Comparison of ENCODE assay signal across 8 mouse cellular contexts in the genomic region with DNA sequence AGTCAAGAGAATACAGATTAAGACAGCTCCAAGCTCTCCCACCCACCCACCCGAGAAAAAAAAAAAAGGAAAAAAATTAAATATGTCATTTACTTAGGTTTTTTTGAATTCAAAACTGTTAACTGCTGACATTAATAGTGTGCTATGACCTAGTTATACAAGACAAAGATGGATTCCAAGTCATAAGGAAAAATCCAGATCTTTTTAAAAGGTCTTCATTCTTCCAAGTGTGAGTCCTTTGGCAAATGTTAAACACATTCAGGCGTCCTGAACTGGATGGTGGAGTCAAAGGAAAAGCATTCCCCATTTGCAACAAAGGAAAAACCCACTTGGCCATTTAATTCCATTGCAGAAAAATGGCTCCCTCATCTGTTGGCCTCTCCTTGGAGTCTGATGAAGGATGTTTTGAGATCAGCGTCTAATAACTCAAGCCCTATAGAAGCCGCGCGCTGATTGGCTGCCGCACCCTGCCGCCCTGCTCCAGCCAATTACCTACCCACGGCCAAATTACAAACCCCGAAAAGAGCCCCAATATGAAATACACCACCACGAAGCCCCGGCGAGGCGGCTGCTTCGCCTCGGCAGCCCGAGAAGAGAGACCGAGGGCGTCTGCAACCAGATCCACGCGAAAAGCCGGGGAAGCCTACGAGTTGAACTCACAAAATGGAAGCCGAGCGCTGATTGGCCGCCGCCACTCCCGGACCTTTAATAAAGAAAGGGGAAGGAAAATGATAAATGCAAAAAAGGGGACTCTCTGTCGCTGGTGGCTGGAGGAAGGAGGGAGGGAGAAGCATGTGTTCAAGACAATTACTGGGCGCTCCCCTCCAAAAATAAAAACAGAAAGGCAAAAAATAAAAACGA. TPM values are rescaled to one million over a fixed set of nuclear protein-coding genes. Genes with fewer than 3 reads are reported as not detected.
DNase-seq lines count a peak whose midpoint lies in the region; ATAC-seq lines count a peak whose summit lies in the region.

No protein-coding gene starts in this region.

- WGBS in intestine, embryonic 14.5 days: under 1% methylated on average over 31 of the region's 31 CpGs

- H3K4me2 ChIP-seq in intestine, embryonic 14.5 days (ENCODE audit: low read length): peak overlapping the region; percentile 100

- peaks cover 39% of the 10 kb centered on the region for H3K4me1 ChIP-seq in intestine, embryonic 14.5 days (replicated peaks; ENCODE audit: control insufficient read depth, insufficient read depth, low read length)

- H3K9me3 ChIP-seq in intestine, embryonic 14.5 days (ENCODE audit: control insufficient read depth, low read length): no peaks in the 10 kb centered on the region

- intact Hi-C loops in left cerebral cortex, postnatal 10 days (cut with DNase I): no loop called here

- H3K9ac ChIP-seq in intestine, embryonic 14.5 days (ENCODE audit: low read length): peak overlapping the region; percentile 99

- H3K27me3 ChIP-seq in intestine, embryonic 14.5 days (replicated peaks; ENCODE audit: control insufficient read depth, insufficient read depth, low read length): no peaks in the 10 kb centered on the region

- H3K27ac ChIP-seq in intestine, embryonic 14.5 days (ENCODE audit: low read depth): peak overlapping the region; percentile 100

- peak overlapping the region; percentile 89 for H3K4me3 ChIP-seq in intestine, embryonic 14.5 days (ENCODE audit: low read depth, low read length)

- peak; percentile 91 for DNase-seq in adrenal gland, adult 8-10 months
- peak; percentile 95 for DNase-seq in embryo, embryonic 11 days
- DNase-seq in gastrocnemius, postnatal 25 days: peak; percentile 89
- peak; percentile 97 for DNase-seq in intestine, embryonic 14.5 days (ENCODE audit: low spot score)
- peak; percentile 92 for DNase-seq in left cerebral cortex, postnatal 10 days (ENCODE audit: extremely low spot score in 1 of 2, low spot score in 2 of 2)
- DNase-seq in right cerebral cortex, postnatal 10 days (ENCODE audit: low spot score in 2 of 2): peak; percentile 93 to 97
- peak; percentile 90 to 92 for DNase-seq in urinary bladder, postnatal 36 days (ENCODE audit: low spot score in 2 of 2)

- peaks cover 5% of the 10 kb centered on the region; the same call in 1 of the 2 replicates for H3K36me3 ChIP-seq in intestine, embryonic 14.5 days (ENCODE audit: control insufficient read depth, insufficient read depth, low read length)

- ATAC-seq in intestine, embryonic 14.5 days (replicated peaks; ENCODE audit: low FRiP score, low TSS enrichment, low read depth): peak; percentile 54
- ATAC-seq in megakaryocyte progenitor cell, adult 5-6 weeks (replicated peaks; ENCODE audit: poor library complexity): peak; percentile 45

RNA-seq across cellular contexts. Expression of a gene that starts 1.1 kb away (rescaled TPM):
- total RNA-seq in adrenal gland, adult 8-10 months (2022): 10 to 100 TPM; 24.2 to 40.1 (median 32.6) TPM
- 1 to 10 TPM; 8.1 to 9.6 TPM for total RNA-seq in gastrocnemius, postnatal 25 days (2021)
- 10.3 and 10.6 TPM in 2 replicates for polyA plus RNA-seq in intestine, embryonic 14.5 days (2014; fragmentation: Nextera tagmentation; extraction: Ambion mirVana)
- total RNA-seq in left cerebral cortex, postnatal 10 days (2021): 10 to 100 TPM; 30.3 to 32.6 TPM
- 27.5 and 28.3 TPM in 2 replicates for total RNA-seq in megakaryocyte progenitor cell, adult 5-6 weeks (2015)
- 1.9 and 3.1 TPM in 2 replicates for total RNA-seq in megakaryocyte progenitor cell, adult 5-6 weeks (2017)

RNA-seq across cellular contexts. Expression of a gene that starts 8.4 kb away (rescaled TPM):
- total RNA-seq in adrenal gland, adult 8-10 months (2022): 1 to 10 TPM; 1.3 to 4.4 (median 3.3) TPM
- total RNA-seq in gastrocnemius, postnatal 25 days (2021): under 1 TPM; 0.23 to 0.38 TPM
- 1.5 and 1.9 TPM in 2 replicates for polyA plus RNA-seq in intestine, embryonic 14.5 days (2014; fragmentation: Nextera tagmentation; extraction: Ambion mirVana)
- 10 to 100 TPM; 56.0 to 56.7 TPM for total RNA-seq in left cerebral cortex, postnatal 10 days (2021)
- 0.42 and 1.0 TPM in 2 replicates for total RNA-seq in megakaryocyte progenitor cell, adult 5-6 weeks (2015)
- total RNA-seq in megakaryocyte progenitor cell, adult 5-6 weeks (2017): 0.54 and 1.1 TPM in 2 replicates

RNA-seq across cellular contexts. Expression of a gene that starts 28.3 kb away (rescaled TPM):
- total RNA-seq in adrenal gland, adult 8-10 months (2022): 10 to 100 TPM; 23.3 to 33.3 (median 28.0) TPM
- 10 to 100 TPM; 14.2 to 15.2 TPM for total RNA-seq in gastrocnemius, postnatal 25 days (2021)
- polyA plus RNA-seq in intestine, embryonic 14.5 days (2014; fragmentation: Nextera tagmentation; extraction: Ambion mirVana): 58.6 and 68.4 TPM in 2 replicates
- 10 to 100 TPM; 37.9 to 38.9 TPM for total RNA-seq in left cerebral cortex, postnatal 10 days (2021)
- total RNA-seq in megakaryocyte progenitor cell, adult 5-6 weeks (2015): 22.3 and 23.9 TPM in 2 replicates
- 15.2 and 19.4 TPM in 2 replicates for total RNA-seq in megakaryocyte progenitor cell, adult 5-6 weeks (2017)

RNA-seq across cellular contexts. Expression of a gene that starts 41.6 kb away (rescaled TPM):
- 1 to 10 TPM in 3 of 4 experiments, not detected in 1; 1.2 to 1.5 (median 1.3) TPM for total RNA-seq in adrenal gland, adult 8-10 months (2022)
- not detected for total RNA-seq in gastrocnemius, postnatal 25 days (2021)
- 1.3 and 1.9 TPM in 2 replicates for polyA plus RNA-seq in intestine, embryonic 14.5 days (2014; fragmentation: Nextera tagmentation; extraction: Ambion mirVana)
- not detected for total RNA-seq in left cerebral cortex, postnatal 10 days (2021)
- not detected in 2 replicates for total RNA-seq in megakaryocyte progenitor cell, adult 5-6 weeks (2015)
- not detected in 2 replicates for total RNA-seq in megakaryocyte progenitor cell, adult 5-6 weeks (2017)

Comparison
In these comparisons a context has a peak if more than half of its experiments do, and no peak if none do; other contexts are left out.
1. Peak in every context shown above with its lines: DNase-seq, ATAC-seq, H3K4me3 ChIP-seq and H3K27ac ChIP-seq.
2. RNA of a gene that starts 8.4 kb away (total RNA-seq): 56.0 to 56.7 TPM in left cerebral cortex, postnatal 10 days; 1.3 to 4.4 TPM in adrenal gland, adult 8-10 months, 0.42 to 1.1 TPM in megakaryocyte progenitor cell, adult 5-6 weeks and 0.23 to 0.38 TPM in gastrocnemius, postnatal 25 days; every median in the first group is over 10 times any median in the second.